Mouse (Mus musculus): ENCODE results near the gene Arf5. TPM values are rescaled to one million over a fixed set of nuclear protein-coding genes. Genes with fewer than 3 reads are reported as not detected.

The Arf5 gene
- polyA plus RNA-seq, 1 experiment, result 284 TPM

DNA sequence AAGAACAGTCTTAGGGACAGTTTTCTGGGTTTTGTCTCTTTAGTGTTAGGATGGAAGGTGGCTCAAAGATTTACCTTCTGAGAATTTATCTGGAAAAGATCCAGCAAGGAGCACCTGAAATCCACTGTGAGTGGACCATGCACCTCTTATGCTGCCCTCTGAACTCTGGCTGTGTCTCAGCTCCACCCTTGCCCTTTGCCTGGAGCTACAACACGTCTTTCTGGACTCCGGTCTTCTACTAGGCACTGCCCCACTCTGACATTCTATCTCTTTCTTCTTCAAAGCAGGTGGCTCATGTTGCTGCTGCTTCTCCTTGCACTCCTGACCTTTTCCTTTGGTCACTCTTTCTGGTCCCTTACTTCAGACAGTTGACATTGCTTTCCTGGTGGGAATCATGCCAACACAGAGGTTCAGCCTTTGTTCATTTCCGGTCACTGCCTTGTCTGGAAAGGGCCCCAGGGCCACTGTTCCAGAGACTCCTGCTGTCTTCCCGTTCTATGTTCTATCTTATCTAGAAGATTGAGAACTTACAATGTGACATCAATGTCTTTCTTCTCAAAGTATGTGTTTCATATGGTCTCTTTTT is 46.8 kb downstream of the Arf5 start:
- Histone ChIP-seq H3K36me3 (ENCODE audit: control insufficient read depth, insufficient read depth, low read length) (no peaks in the 10 kb centered on the region), H3K4me3 (ENCODE audit: extremely low read depth, insufficient read depth, insufficient read length) (no peak overlapping the region), H3K4me1 (ENCODE audit: control insufficient read depth, insufficient read depth, insufficient read length) (no peaks in the 10 kb centered on the region), H3K27me3 (ENCODE audit: control insufficient read depth, insufficient read depth, low read length) (no peaks in the 10 kb centered on the region), H3K27ac (ENCODE audit: insufficient read depth, low read length) (no peak overlapping the region)
- TF ChIP-seq CTCF (IDR thresholded peaks at IDR 0.05; ENCODE audit: extremely low read depth, insufficient read depth, insufficient read length, insufficient replicate concordance) (no peak), POLR2A (IDR thresholded peaks at IDR 0.05; ENCODE audit: low read depth, low read length) (no peak)
- WGBS, result 86% methylated on average over 4 of the region's 4 CpGs
- no peak for DNase-seq (ENCODE audit: low read depth in 1 of 2, low spot score in 2 of 2)

DNA sequence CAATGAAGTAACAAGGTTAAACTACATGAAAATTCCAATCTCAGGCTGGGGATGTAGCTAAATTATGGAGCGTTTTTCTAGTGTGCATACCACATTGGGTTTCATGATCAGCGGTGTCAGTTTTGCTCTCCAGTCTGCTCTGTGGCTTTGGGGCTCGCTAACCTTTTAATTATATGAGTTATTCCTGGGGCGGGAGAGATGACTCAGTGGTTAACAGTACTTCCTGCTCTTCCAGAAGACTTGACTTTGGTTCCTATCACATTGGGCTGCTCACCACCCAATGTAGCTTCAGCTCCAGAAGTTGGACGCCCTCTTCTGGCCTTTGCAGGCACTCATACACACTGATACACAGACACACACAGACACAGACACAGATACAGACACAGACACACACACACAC is 47.3 kb downstream of the Arf5 start:
- TF ChIP-seq CTCF (IDR thresholded peaks at IDR 0.05; ENCODE audit: extremely low read depth, insufficient read depth, insufficient read length, insufficient replicate concordance) (no peak), POLR2A (IDR thresholded peaks at IDR 0.05; ENCODE audit: low read depth, low read length) (no peak)
- H3K27me3 ChIP-seq (ENCODE audit: control insufficient read depth, insufficient read depth, low read length), result no peaks in the 10 kb centered on the region
- no peak overlapping the region for H3K4me3 ChIP-seq (ENCODE audit: extremely low read depth, insufficient read depth, insufficient read length)
- DNase-seq (ENCODE audit: low read depth in 1 of 2, low spot score in 2 of 2), result no peak
- no peak overlapping the region for H3K27ac ChIP-seq (ENCODE audit: insufficient read depth, low read length)
- H3K4me1 ChIP-seq (ENCODE audit: control insufficient read depth, insufficient read depth, insufficient read length), result no peaks in the 10 kb centered on the region
- no peaks in the 10 kb centered on the region for H3K36me3 ChIP-seq (ENCODE audit: control insufficient read depth, insufficient read depth, low read length)
- 79% methylated on average over 5 of the region's 5 CpGs for WGBS

DNA sequence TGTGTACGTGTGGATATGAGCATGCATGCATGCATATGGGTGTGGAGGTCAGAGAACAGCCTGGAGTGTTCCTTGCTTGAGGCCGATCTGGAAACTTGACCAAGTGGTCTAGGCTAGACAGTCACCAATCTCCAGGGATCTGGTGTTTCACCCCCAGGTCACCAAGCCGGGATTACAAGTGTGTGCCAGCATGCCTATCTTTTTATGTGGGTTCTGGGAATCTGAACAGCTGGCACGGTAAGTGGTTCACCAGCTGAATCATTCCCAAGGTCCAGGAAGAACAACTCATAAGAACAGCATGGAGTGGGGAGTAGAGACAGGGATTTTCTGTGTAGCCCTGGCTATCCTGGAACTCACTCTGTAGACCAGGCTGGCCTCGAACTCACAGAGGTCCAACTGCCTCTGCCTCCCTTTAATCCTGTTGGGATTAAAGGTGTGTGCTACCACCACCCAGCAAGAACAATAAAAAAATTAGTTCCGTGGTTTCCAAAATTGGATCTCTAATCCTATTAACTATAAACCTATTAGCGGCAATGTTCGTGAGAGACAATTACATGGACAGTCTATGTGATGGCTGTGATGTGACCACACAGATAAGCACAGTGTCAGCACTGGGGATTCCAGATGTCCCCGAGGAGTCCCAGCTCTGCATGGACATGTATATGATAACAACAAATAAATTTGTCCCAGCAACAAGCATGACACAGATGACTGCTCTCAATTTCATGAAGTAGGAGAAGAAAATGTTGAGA is 48.1 kb downstream of the Arf5 start:
- no peak for TF ChIP-seq POLR2A (IDR thresholded peaks at IDR 0.05; ENCODE audit: low read depth, low read length)
- no peak for TF ChIP-seq CTCF (IDR thresholded peaks at IDR 0.05; ENCODE audit: extremely low read depth, insufficient read depth, insufficient read length, insufficient replicate concordance)
- H3K36me3 ChIP-seq (ENCODE audit: control insufficient read depth, insufficient read depth, low read length), result no peaks in the 10 kb centered on the region
- DNase-seq (ENCODE audit: low read depth in 1 of 2, low spot score in 2 of 2), result no peak
- 92% methylated on average over 9 of the region's 9 CpGs for WGBS
- H3K27me3 ChIP-seq (ENCODE audit: control insufficient read depth, insufficient read depth, low read length), result no peaks in the 10 kb centered on the region
- H3K27ac ChIP-seq (ENCODE audit: insufficient read depth, low read length), result no peak overlapping the region
- H3K4me1 ChIP-seq (ENCODE audit: control insufficient read depth, insufficient read depth, insufficient read length), result no peaks in the 10 kb centered on the region
- H3K4me3 ChIP-seq (ENCODE audit: extremely low read depth, insufficient read depth, insufficient read length), result no peak overlapping the region

DNA sequence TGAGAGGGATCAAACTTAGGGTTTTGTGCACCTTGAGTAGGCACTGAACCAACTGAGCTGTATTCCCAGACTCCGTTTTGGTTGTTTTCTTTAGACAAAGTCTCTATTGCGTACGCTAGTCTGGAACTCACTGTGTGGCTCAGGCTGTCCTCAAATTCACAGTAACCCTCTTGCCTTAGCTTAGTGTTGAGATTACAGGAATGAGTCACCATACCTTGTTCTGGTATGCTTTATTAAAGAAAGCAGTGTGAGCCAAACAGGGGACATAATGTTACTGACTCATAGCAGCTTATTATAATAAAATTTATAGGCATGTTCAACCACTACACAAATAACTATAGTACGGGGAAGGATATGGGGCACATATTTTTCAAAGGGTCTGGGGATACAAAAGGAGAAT is 50.9 kb downstream of the Arf5 start:
- WGBS, result 94% methylated on average over 4 of the region's 4 CpGs
- Histone ChIP-seq H3K36me3 (ENCODE audit: control insufficient read depth, insufficient read depth, low read length) (no peaks in the 10 kb centered on the region), H3K4me3 (ENCODE audit: extremely low read depth, insufficient read depth, insufficient read length) (no peak overlapping the region), H3K27ac (ENCODE audit: insufficient read depth, low read length) (no peak overlapping the region), H3K4me1 (ENCODE audit: control insufficient read depth, insufficient read depth, insufficient read length) (0 out of 2 replicates have a peak, but pooled peaks cover under 1% of the 10 kb centered on the region), H3K27me3 (ENCODE audit: control insufficient read depth, insufficient read depth, low read length) (no peaks in the 10 kb centered on the region)
- TF ChIP-seq POLR2A (IDR thresholded peaks at IDR 0.05; ENCODE audit: low read depth, low read length), result no peak
- TF ChIP-seq CTCF (IDR thresholded peaks at IDR 0.05; ENCODE audit: extremely low read depth, insufficient read depth, insufficient read length, insufficient replicate concordance), result no peak
- no peak for DNase-seq (ENCODE audit: low read depth in 1 of 2, low spot score in 2 of 2)

DNA sequence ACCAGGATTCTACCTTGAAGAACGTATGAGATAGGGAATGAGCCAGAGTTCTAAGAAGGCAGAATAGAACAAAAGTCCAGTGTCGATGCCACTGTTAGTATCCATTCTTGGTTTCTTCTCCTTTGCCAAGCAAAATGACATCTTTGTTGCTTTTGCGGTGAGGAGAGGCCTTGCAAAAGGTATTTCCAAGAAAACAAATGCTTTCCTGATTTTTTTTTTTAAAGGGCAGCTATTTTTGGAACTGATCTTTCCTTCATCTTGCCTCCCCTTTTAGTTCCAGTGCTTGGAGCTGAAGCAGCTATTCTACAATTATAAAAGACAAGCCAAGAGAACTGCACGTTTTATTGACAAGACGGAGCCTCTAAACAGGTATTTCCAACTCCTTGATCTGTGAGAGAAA is 51.5 kb downstream of the Arf5 start, which contains the start of gene Snd1:
TSS of gene Snd1 (plus strand) at position 301 of the 400 bp plus-strand sequence.
- H3K27me3 ChIP-seq (ENCODE audit: control insufficient read depth, insufficient read depth, low read length), result no peaks in the 10 kb centered on the region
- TF ChIP-seq CTCF (IDR thresholded peaks at IDR 0.05; ENCODE audit: extremely low read depth, insufficient read depth, insufficient read length, insufficient replicate concordance) (no peak), POLR2A (IDR thresholded peaks at IDR 0.05; ENCODE audit: low read depth, low read length) (no peak)
- peaks cover 4% of the 10 kb centered on the region; the same call in 1 of the 2 replicates for H3K4me1 ChIP-seq (ENCODE audit: control insufficient read depth, insufficient read depth, insufficient read length)
- 89% methylated on average over 5 of the region's 5 CpGs for WGBS
- DNase-seq (ENCODE audit: low read depth in 1 of 2, low spot score in 2 of 2), result no peak
- H3K27ac ChIP-seq (ENCODE audit: insufficient read depth, low read length), result no peak within 1 kb of the TSS
- no peaks in the 10 kb centered on the region for H3K36me3 ChIP-seq (ENCODE audit: control insufficient read depth, insufficient read depth, low read length)
- H3K4me3 ChIP-seq (ENCODE audit: extremely low read depth, insufficient read depth, insufficient read length), result no peak within 1 kb of the TSS

Other genes with a start within 250 kb of the Arf5 start
- 4.6 and 6.6 TPM in 2 replicates for gene Zfp800, start 25.6 kb upstream of the Arf5 start, polyA plus RNA-seq (2012; rRNA removed)
- gene Fscn3, start 4.2 kb downstream of the Arf5 start, polyA plus RNA-seq (2012; rRNA removed), result not detected in 2 replicates
- gene Gcc1, start 4.8 kb downstream of the Arf5 start, polyA plus RNA-seq (2012; rRNA removed), result 5.1 and 5.4 TPM in 2 replicates
- gene Pax4, start 25.8 kb downstream of the Arf5 start, polyA plus RNA-seq (2012; rRNA removed), result not detected in 2 replicates
- gene Snd1, start 51.6 kb downstream of the Arf5 start, polyA plus RNA-seq (2012; rRNA removed), result 55.0 and 69.3 TPM in 2 replicates

Measured in spleen, adult 2 months (tissue).